In the genomic region with DNA sequence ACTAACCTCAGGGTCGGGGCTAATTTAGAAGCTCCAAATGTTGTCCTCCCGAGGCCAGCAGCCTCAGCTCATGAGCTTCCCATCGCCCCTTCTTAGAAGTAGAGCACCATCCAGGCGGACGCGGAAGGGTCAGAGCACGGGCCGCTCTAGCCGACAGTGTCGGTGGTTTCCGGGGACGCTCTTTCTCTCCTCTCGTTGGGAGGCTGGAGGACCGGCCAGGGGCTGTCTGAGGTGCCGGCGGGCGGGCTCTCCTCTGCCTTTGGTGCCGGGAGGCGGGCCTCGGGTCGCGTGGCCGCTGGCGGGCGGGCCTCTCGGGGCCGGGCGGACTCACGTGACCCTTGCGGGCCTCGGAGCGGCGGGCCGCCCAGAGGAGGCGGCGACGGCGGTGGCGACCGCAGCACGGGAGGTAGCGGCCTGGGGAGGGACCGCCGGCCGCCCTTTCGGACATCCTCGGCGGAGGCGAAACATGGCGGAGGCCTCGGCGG, we compare ENCODE assay signal across 7 mouse cellular contexts. TPM values are rescaled to one million over a fixed set of nuclear protein-coding genes. Genes with fewer than 3 reads are reported as not detected.
A peak's percentile ranks its signal among the peaks of the same experiment; 100 is the strongest.
DNase-seq lines count a peak whose midpoint lies in the region; ATAC-seq lines count a peak whose summit lies in the region.

TSS of gene Polr3c (minus strand) at position 286 of the 485 bp plus-strand sequence.
TSS of gene Rnf115 (plus strand) at position 322 of the 485 bp plus-strand sequence.

- peak; percentile 92 for ATAC-seq in granulocyte monocyte progenitor cell, adult 5-6 weeks (replicated peaks; ENCODE audit: poor library complexity, severe bottlenecking)
- peak; percentile 99 for ATAC-seq in midbrain, embryonic 13.5 days

- peak within 1 kb of the TSS; percentile 89 for H3K4me3 ChIP-seq in embryonic facial prominence, embryonic 10.5 days
- H3K4me3 ChIP-seq in limb, embryonic 10.5 days = peak within 1 kb of the TSS; percentile 96
- H3K4me3 ChIP-seq in midbrain, embryonic 13.5 days (replicated peaks) = peak within 1 kb of the TSS; percentile 94

- H3K4me2 ChIP-seq in midbrain, embryonic 13.5 days (replicated peaks) = peak within 1 kb of the TSS; percentile 79

- H3K9me3 ChIP-seq in embryonic facial prominence, embryonic 10.5 days = no peaks in the 10 kb centered on the region
- H3K9me3 ChIP-seq in limb, embryonic 10.5 days (replicated peaks) = no peaks in the 10 kb centered on the region
- no peaks in the 10 kb centered on the region for H3K9me3 ChIP-seq in midbrain, embryonic 13.5 days

- H3K27me3 ChIP-seq in embryonic facial prominence, embryonic 10.5 days (replicated peaks; ENCODE audit: low read depth, poor library complexity, severe bottlenecking) = no peaks in the 10 kb centered on the region
- H3K27me3 ChIP-seq in limb, embryonic 10.5 days (ENCODE audit: low read depth, poor library complexity, severe bottlenecking) = no peaks in the 10 kb centered on the region
- no peaks in the 10 kb centered on the region for H3K27me3 ChIP-seq in midbrain, embryonic 13.5 days

- DNase-seq in adrenal gland, postnatal 10 days = peak; percentile 99
- peak; percentile 97 for DNase-seq in embryonic facial prominence, embryonic 10.5 days (ENCODE audit: low spot score)
- peak; percentile 97 for DNase-seq in kidney, adult 11 months
- DNase-seq in limb, embryonic 10.5 days (ENCODE audit: low spot score) = peak; percentile 96
- DNase-seq in spleen, adult 12 weeks (ENCODE audit: low spot score) = peak; percentile 94

- H3K9ac ChIP-seq in midbrain, embryonic 13.5 days (replicated peaks) = peak within 1 kb of the TSS; percentile 86

- peaks cover 30% of the 10 kb centered on the region for H3K36me3 ChIP-seq in embryonic facial prominence, embryonic 10.5 days (replicated peaks)
- H3K36me3 ChIP-seq in limb, embryonic 10.5 days = peaks cover 29% of the 10 kb centered on the region
- H3K36me3 ChIP-seq in midbrain, embryonic 13.5 days = peaks cover 16% of the 10 kb centered on the region

- WGBS in embryonic facial prominence, embryonic 10.5 days = under 1% methylated on average over 52 of the region's 52 CpGs
- under 1% methylated on average over 52 of the region's 52 CpGs for WGBS in limb, embryonic 10.5 days
- under 1% methylated on average over 51 of the region's 52 CpGs for WGBS in midbrain, embryonic 13.5 days

- peak within 1 kb of the TSS; percentile 94 for H3K27ac ChIP-seq in embryonic facial prominence, embryonic 10.5 days (replicated peaks)
- H3K27ac ChIP-seq in limb, embryonic 10.5 days = peak within 1 kb of the TSS; percentile 94
- H3K27ac ChIP-seq in midbrain, embryonic 13.5 days = peak within 1 kb of the TSS; percentile 81

- H3K4me1 ChIP-seq in embryonic facial prominence, embryonic 10.5 days = peaks cover 33% of the 10 kb centered on the region
- H3K4me1 ChIP-seq in limb, embryonic 10.5 days = peaks cover 23% of the 10 kb centered on the region
- peaks cover 43% of the 10 kb centered on the region for H3K4me1 ChIP-seq in midbrain, embryonic 13.5 days (replicated peaks)

RNA-seq across cellular contexts. Expression of gene Polr3c, which starts in this region (rescaled TPM):
- total RNA-seq in adrenal gland, postnatal 10 days (2021) = 10 to 100 TPM; 28.0 to 32.7 TPM
- 44.1 and 47.6 TPM in 2 replicates for polyA plus RNA-seq in embryonic facial prominence, embryonic 10.5 days (2016; fragmentation: Nextera tagmentation; extraction: Ambion mirVana)
- 30.8 and 38.8 TPM in 2 replicates for total RNA-seq in granulocyte monocyte progenitor cell, adult 5-6 weeks (2014; fragmentation: Nextera tagmentation)
- total RNA-seq in granulocyte monocyte progenitor cell, adult 5-6 weeks (2017) = 22.4 and 22.5 TPM in 2 replicates
- polyA plus RNA-seq in limb, embryonic 10.5 days (2016; fragmentation: Nextera tagmentation; extraction: Ambion mirVana) = 50.2 and 51.4 TPM in 2 replicates
- 38.4 and 38.8 TPM in 2 replicates for polyA plus RNA-seq in midbrain, embryonic 13.5 days (2015; fragmentation: Nextera tagmentation; extraction: Ambion mirVana)

RNA-seq across cellular contexts. Expression of gene Rnf115, which starts in this region (rescaled TPM):
- total RNA-seq in adrenal gland, postnatal 10 days (2021) = 10 to 100 TPM; 34.1 to 35.7 TPM
- polyA plus RNA-seq in embryonic facial prominence, embryonic 10.5 days (2016; fragmentation: Nextera tagmentation; extraction: Ambion mirVana) = 66.8 and 69.7 TPM in 2 replicates
- total RNA-seq in granulocyte monocyte progenitor cell, adult 5-6 weeks (2014; fragmentation: Nextera tagmentation) = 41.1 and 65.6 TPM in 2 replicates
- total RNA-seq in granulocyte monocyte progenitor cell, adult 5-6 weeks (2017) = 55.3 and 71.5 TPM in 2 replicates
- polyA plus RNA-seq in limb, embryonic 10.5 days (2016; fragmentation: Nextera tagmentation; extraction: Ambion mirVana) = 64.3 and 69.8 TPM in 2 replicates
- polyA plus RNA-seq in midbrain, embryonic 13.5 days (2015; fragmentation: Nextera tagmentation; extraction: Ambion mirVana) = 76.2 and 80.2 TPM in 2 replicates

Comparison
In these comparisons a context has a peak if more than half of its experiments do, and no peak if none do; other contexts are left out.
1. Peak in every context shown above with its lines: DNase-seq, ATAC-seq, H3K4me3 ChIP-seq and H3K27ac ChIP-seq.